Mouse (Mus musculus) CH12.LX (cell line): ENCODE measurements around the gene Iqcn. TPM values are rescaled to one million over a fixed set of nuclear protein-coding genes. Genes with fewer than 3 reads are reported as not detected.

ENCODE experiments used
- DNase-seq: peaks from one replicate; pipeline ENCODE4 v3.0.0-alpha.2; 2013; ENCODE audit errors: extremely low read depth
- H3K27ac ChIP-seq: 2 replicates; pipeline ENCODE4 v1.5.1; 2012; ENCODE audit warnings: low read depth, mild to moderate bottlenecking, control low read depth, moderate library complexity; ENCODE audit not compliant: insufficient read depth
- H3K27me3 ChIP-seq: replicated peaks from 2 replicates; pipeline ENCODE3; 2012; ENCODE audit warnings: inconsistent platforms
- H3K36me3 ChIP-seq, 2 experiments: replicated peaks in 1 of 2; 2 replicates each; pipeline versions ENCODE3 to v1.6.1; 2012; ENCODE audit warnings: inconsistent platforms in 1 of 2, low read length in 1 of 2, mild to moderate bottlenecking in 1 of 2, mixed read lengths in 1 of 2, moderate library complexity in 1 of 2; ENCODE audit not compliant: control insufficient read depth in 1 of 2, insufficient read depth in 1 of 2
- H3K4me1 ChIP-seq, 2 experiments: 2 replicates each; pipeline ENCODE4 v1.6.1; 2012; ENCODE audit warnings: inconsistent platforms in 1 of 2, moderate library complexity in 1 of 2; ENCODE audit not compliant: insufficient read depth in 2 of 2, control insufficient read depth in 1 of 2
- H3K4me2 ChIP-seq: 2 replicates; pipeline ENCODE4 v1.6.1; 2012; ENCODE audit warnings: low read depth, mild to moderate bottlenecking, control low read depth; ENCODE audit not compliant: poor library complexity, insufficient read depth, severe bottlenecking
- H3K4me3 ChIP-seq, 3 experiments: fragments of 150-350 bp in 1 of 3; sonication (generic) in 1 of 3; replicated peaks in 1 of 3; 2 replicates each; pipeline versions ENCODE3 to v1.5.1; 2011 to 2012; ENCODE audit warnings: low read depth in 2 of 3, low read length in 2 of 3, mild to moderate bottlenecking in 2 of 3, moderate library complexity in 2 of 3, control low read depth in 1 of 3, improper control_type of control experiment in 1 of 3, inconsistent platforms in 1 of 3, mixed read lengths in 1 of 3; ENCODE audit not compliant: poor library complexity in 1 of 3
- H3K79me2 ChIP-seq: replicated peaks from 2 replicates; pipeline ENCODE4 v1.6.1; 2012; ENCODE audit warnings: mild to moderate bottlenecking, moderate library complexity; ENCODE audit not compliant: control insufficient read depth, poor library complexity, insufficient read depth, severe bottlenecking; ENCODE audit errors: extremely low read depth
- H3K9ac ChIP-seq: 2 replicates; pipeline ENCODE4 v1.6.1; 2012; ENCODE audit warnings: low read depth, mild to moderate bottlenecking, control low read depth, moderate library complexity; ENCODE audit not compliant: insufficient read depth
- H3K9me3 ChIP-seq: replicated peaks from 2 replicates; pipeline ENCODE3; 2012; ENCODE audit warnings: low read length, inconsistent platforms, mixed read lengths
- BHLHE40 ChIP-seq: IDR thresholded peaks from 2 replicates; pipeline ENCODE4 v1.6.1; 2011; ENCODE audit warnings: mild to moderate bottlenecking, low read depth, low read length, improper control_type of control experiment
- CHD1 ChIP-seq: IDR thresholded peaks from 2 replicates; pipeline ENCODE4 v1.6.1; 2012; ENCODE audit warnings: low read depth, low read length, improper control_type of control experiment, inconsistent platforms
- CHD2 ChIP-seq: IDR thresholded peaks from 2 replicates; pipeline ENCODE4 v1.6.1; 2011; ENCODE audit warnings: low read length, improper control_type of control experiment
- ELF1 ChIP-seq: IDR thresholded peaks from 2 replicates; pipeline ENCODE4 v1.6.1; 2014; ENCODE audit warnings: low read depth, mild to moderate bottlenecking, inconsistent platforms, low read length, improper control_type of control experiment
- ETS1 ChIP-seq: conservative IDR thresholded peaks from 2 replicates; pipeline ENCODE4 v1.6.1; 2012; ENCODE audit warnings: low read depth, mild to moderate bottlenecking, inconsistent platforms, low read length, improper control_type of control experiment, moderate library complexity
- GABPA ChIP-seq: IDR thresholded peaks from 2 replicates; pipeline ENCODE4 v1.6.1; 2012; ENCODE audit warnings: low read depth, low read length, improper control_type of control experiment, inconsistent platforms; ENCODE audit not compliant: insufficient replicate concordance
- HCFC1 ChIP-seq: IDR thresholded peaks from 2 replicates; pipeline ENCODE4 v1.6.1; 2012; ENCODE audit warnings: low read depth, mild to moderate bottlenecking, inconsistent platforms, low read length, improper control_type of control experiment
- JUN ChIP-seq: IDR thresholded peaks from 2 replicates; pipeline ENCODE4 v1.6.1; 2011; ENCODE audit warnings: low read depth, mild to moderate bottlenecking, low read length, improper control_type of control experiment, moderate library complexity; ENCODE audit not compliant: insufficient read depth
- JUND ChIP-seq: conservative IDR thresholded peaks from 2 replicates; pipeline ENCODE4 v1.6.1; 2011; ENCODE audit warnings: low read depth, low read length, improper control_type of control experiment
- KAT2A ChIP-seq: IDR thresholded peaks from 2 replicates; pipeline ENCODE4 v1.6.1; 2012; ENCODE audit warnings: low read length, improper control_type of control experiment, inconsistent platforms; ENCODE audit not compliant: insufficient replicate concordance
- MXI1 ChIP-seq: IDR thresholded peaks from 2 replicates; pipeline ENCODE4 v1.6.1; 2011; ENCODE audit warnings: mild to moderate bottlenecking, low read depth, low read length, improper control_type of control experiment
- MYC ChIP-seq: IDR thresholded peaks from 2 replicates; pipeline ENCODE4 v1.6.1; 2011; ENCODE audit warnings: low read depth, mild to moderate bottlenecking, improper control_type of control experiment, low read length
- NRF1 ChIP-seq: IDR thresholded peaks from 2 replicates; pipeline ENCODE4 v1.6.1; 2014; ENCODE audit warnings: low read depth, mild to moderate bottlenecking, inconsistent platforms, low read length, improper control_type of control experiment, moderate library complexity
- POLR2A ChIP-seq: IDR thresholded peaks from 2 replicates; pipeline ENCODE4 v1.6.1; 2011; ENCODE audit warnings: low read depth, mild to moderate bottlenecking, improper control_type of control experiment, low read length
- RCOR1 ChIP-seq: conservative IDR thresholded peaks from 2 replicates; pipeline ENCODE4 v1.6.1; 2012; ENCODE audit warnings: low read depth, mild to moderate bottlenecking, inconsistent platforms, low read length, improper control_type of control experiment
- SMC3 ChIP-seq: IDR thresholded peaks from 2 replicates; pipeline ENCODE4 v1.6.1; 2011; ENCODE audit warnings: low read depth, low read length, improper control_type of control experiment
- TBP ChIP-seq: conservative IDR thresholded peaks from 2 replicates; pipeline ENCODE4 v1.6.1; 2011; ENCODE audit warnings: low read depth, low read length, improper control_type of control experiment
- TCF12 ChIP-seq: IDR thresholded peaks from 2 replicates; pipeline ENCODE4 v1.6.1; 2014; ENCODE audit warnings: low read depth, mild to moderate bottlenecking, inconsistent platforms, low read length, improper control_type of control experiment
- UBTF ChIP-seq: IDR thresholded peaks from 2 replicates; pipeline ENCODE4 v1.6.1; 2012; ENCODE audit warnings: low read depth, mild to moderate bottlenecking, inconsistent platforms, low read length, improper control_type of control experiment, moderate library complexity
- USF1 ChIP-seq: IDR thresholded peaks from 2 replicates; pipeline ENCODE4 v1.6.1; 2014; ENCODE audit warnings: low read depth, mild to moderate bottlenecking, inconsistent platforms, low read length, improper control_type of control experiment
- USF2 ChIP-seq: conservative IDR thresholded peaks from 2 replicates; pipeline ENCODE4 v1.6.1; 2011; ENCODE audit warnings: low read depth, low read length, improper control_type of control experiment
- ZC3H11A ChIP-seq: IDR thresholded peaks from 2 replicates; pipeline ENCODE4 v1.6.1; 2012; ENCODE audit warnings: low read depth, mild to moderate bottlenecking, inconsistent platforms, low read length, improper control_type of control experiment
- ZKSCAN1 ChIP-seq: IDR thresholded peaks from 2 replicates; pipeline ENCODE4 v1.6.1; 2012; ENCODE audit warnings: low read depth, inconsistent platforms, low read length, improper control_type of control experiment, borderline replicate concordance
- ZMIZ1 ChIP-seq: IDR thresholded peaks from 2 replicates; pipeline ENCODE4 v1.6.1; 2012; ENCODE audit warnings: low read depth, mild to moderate bottlenecking, inconsistent platforms, low read length, improper control_type of control experiment
- ZNF384 ChIP-seq: IDR thresholded peaks from 2 replicates; pipeline ENCODE4 v1.6.1; 2012; ENCODE audit warnings: low read depth, low read length, improper control_type of control experiment, inconsistent platforms
- dilution Hi-C: fragments of 300-500 bp; cut with MboI; formaldehyde crosslinking; loops from 2 replicates; pipeline ENCODE4 v1.14.3; 2020; ENCODE audit warnings: low sequenced_read_pairs; ENCODE audit not compliant: extremely low pct_unique_long_range_greater_than_20kb, extremely low pct_ligation_motif_present
- in situ Hi-C: fragments of 300-500 bp; cut with MboI; formaldehyde crosslinking; loops from 3 replicates; pipeline ENCODE4 v1.14.3; 2019; ENCODE audit warnings: low sequenced_read_pairs, low pct_ligation_motif_present, low pct_unique_long_range_greater_than_20kb, mixed read lengths
- polyA plus RNA-seq: library from polyadenylated mRNA; unstranded; fragments of >175 nt; gene quantifications from 2 replicates; pipeline ENCODE4 v1.2.1, GENCODE M21; 2012; ENCODE audit warnings: low read depth; ENCODE audit not compliant: insufficient read length
- total RNA-seq, 2 experiments: library from RNA; depleted of rRNA; stranded (reverse); fragments of 300-350 nt in 1 of 2; fragments of >200 nt in 1 of 2; gene quantifications; 2 replicates each; pipeline ENCODE4 v1.2.3; 2012 to 2014

Gene Iqcn
- total and polyA plus RNA-seq, 3 experiments, result 0.07 TPM; not detected in 2

DNA sequence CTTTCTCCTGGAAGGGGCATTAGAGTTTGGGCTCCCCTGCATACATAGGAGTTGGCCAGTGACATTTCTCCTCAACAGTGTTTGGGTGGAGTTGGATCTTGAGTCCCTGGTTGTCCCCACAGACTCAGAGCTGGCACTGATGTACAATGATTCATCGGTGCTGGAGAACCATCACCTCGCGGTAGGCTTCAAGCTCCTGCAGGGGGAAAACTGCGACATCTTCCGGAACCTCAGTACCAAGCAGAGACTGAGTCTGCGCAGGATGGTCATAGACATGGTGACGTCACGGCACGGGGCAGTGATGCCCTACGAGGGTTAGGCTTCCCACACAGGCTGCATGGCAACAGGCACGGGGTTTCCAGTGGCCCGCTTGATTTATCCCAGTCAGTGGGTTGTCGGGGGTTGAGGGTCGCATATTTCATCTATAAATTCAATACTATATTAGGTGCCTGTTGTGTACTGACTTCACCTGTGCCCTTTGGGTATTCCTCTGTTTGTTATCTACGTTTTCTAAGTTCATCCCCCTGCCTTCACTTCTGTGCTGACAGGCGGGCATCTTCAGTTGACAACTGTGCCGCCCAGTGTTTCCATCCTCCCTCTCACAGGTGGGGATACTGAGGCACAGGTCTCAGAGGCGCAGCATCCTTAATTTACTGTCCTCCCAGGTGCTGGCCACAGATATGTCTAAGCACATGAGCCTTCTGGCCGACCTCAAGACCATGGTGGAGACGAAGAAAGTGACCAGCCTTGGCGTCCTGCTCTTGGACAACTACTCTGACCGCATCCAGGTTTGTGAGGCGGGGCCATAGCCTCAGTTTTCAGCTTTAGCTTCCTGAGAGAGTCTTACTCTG lies 45.2 kb downstream of the Iqcn start:
- peaks cover 4 to 48% of the 10 kb centered on the region in 2 experiments for H3K36me3 ChIP-seq
- no peaks in the 10 kb centered on the region for H3K79me2 ChIP-seq
- H3K9me3 ChIP-seq, result no peaks in the 10 kb centered on the region
- dilution Hi-C loops, result no loop called here
- H3K4me1 ChIP-seq, result peaks cover 3 to 29% of the 10 kb centered on the region in 2 experiments
- in situ Hi-C loops, result no loop called here
- DNase-seq, result no peak
- no peak overlapping the region for H3K9ac ChIP-seq
- H3K27me3 ChIP-seq, result no peaks in the 10 kb centered on the region
- H3K4me3 ChIP-seq, result no peak overlapping the region
- no peak overlapping the region for H3K27ac ChIP-seq
- TF ChIP-seq ZMIZ1 (no peak), BHLHE40 (no peak), POLR2A (no peak), ZNF384 (no peak), SMC3 (no peak), UBTF (no peak), NRF1 (no peak), ELF1 (no peak), RCOR1 (no peak), MYC (no peak), CHD2 (no peak), MXI1 (no peak), USF1 (no peak), ZC3H11A (no peak), GABPA (no peak), JUND (no peak)
- TF ChIP-seq, all 38 proteins: peak for 0
- H3K4me2 ChIP-seq, result no peak overlapping the region

DNA sequence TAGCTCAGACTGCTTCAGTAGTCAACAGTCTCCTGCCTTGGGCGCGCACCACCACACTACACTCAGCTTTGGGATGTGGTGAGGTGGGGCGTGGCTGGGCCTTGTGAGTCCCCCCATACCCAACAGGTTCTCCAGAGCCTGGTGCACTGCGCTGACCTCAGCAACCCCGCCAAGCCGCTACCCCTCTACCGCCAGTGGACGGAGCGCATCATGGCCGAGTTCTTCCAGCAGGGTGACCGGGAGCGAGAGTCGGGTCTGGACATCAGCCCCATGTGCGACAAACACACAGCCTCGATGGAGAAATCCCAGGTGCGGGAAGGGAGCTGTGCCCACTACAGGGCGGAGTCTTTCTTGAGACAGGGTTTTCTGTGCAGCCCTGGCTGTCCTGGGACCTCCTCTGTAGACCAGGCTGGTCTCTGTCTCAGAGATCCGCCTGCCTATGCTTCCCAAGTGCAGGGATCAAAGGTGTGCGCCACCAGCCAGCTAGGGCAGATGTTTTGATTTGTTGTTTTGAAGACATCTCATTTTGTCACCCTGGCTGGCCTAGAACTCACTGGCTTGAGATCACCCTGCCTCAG lies 45.9 kb downstream of the Iqcn start:
- peaks cover 3 to 36% of the 10 kb centered on the region in 2 experiments for H3K4me1 ChIP-seq
- no peak overlapping the region for H3K4me3 ChIP-seq
- H3K9me3 ChIP-seq, result no peaks in the 10 kb centered on the region
- H3K4me2 ChIP-seq, result no peak overlapping the region
- H3K79me2 ChIP-seq, result no peaks in the 10 kb centered on the region
- TF ChIP-seq ZC3H11A (no peak), TBP (no peak), ETS1 (no peak), ZNF384 (no peak), ZMIZ1 (no peak), USF2 (no peak), JUN (no peak), BHLHE40 (no peak), TCF12 (no peak), CHD1 (no peak), HCFC1 (no peak), ZKSCAN1 (no peak), KAT2A (no peak), POLR2A (no peak)
- H3K9ac ChIP-seq, result no peak overlapping the region
- no peak for DNase-seq
- dilution Hi-C loops, result no loop called here
- H3K27ac ChIP-seq, result no peak overlapping the region
- peaks cover 4 to 45% of the 10 kb centered on the region in 2 experiments for H3K36me3 ChIP-seq
- H3K27me3 ChIP-seq, result no peaks in the 10 kb centered on the region
- in situ Hi-C loops, result no loop called here
